Mouse (Mus musculus) intestine, postnatal 0 days (tissue): ENCODE data around the gene Ppp1r36. TPM values are rescaled to one million over a fixed set of nuclear protein-coding genes. Genes with fewer than 3 reads are reported as not detected.
A peak's percentile ranks its signal among the peaks of the same experiment; 100 is the strongest.

Source experiments
- ATAC-seq: fragments of 200-750 bp; cut with Nextera tagmentation; 2 replicates; pipeline ENCODE4 v1.8.0; 2017; ENCODE audit warnings: mild to moderate bottlenecking, moderate TSS enrichment, moderate library complexity
- H3K27ac ChIP-seq: fragments of 300-500 bp; sonication (generic); 2 replicates; pipeline ENCODE4 v1.5.1; 2014; ENCODE audit warnings: mild to moderate bottlenecking, low read depth, low read length, moderate library complexity
- H3K27me3 ChIP-seq: fragments of 300-500 bp; sonication (generic); replicated peaks from 2 replicates; pipeline ENCODE4 v1.6.1; 2014; ENCODE audit warnings: low read length, mixed read lengths; ENCODE audit not compliant: control insufficient read depth, insufficient read depth
- H3K36me3 ChIP-seq: fragments of 300-500 bp; sonication (generic); 2 replicates; pipeline ENCODE4 v1.6.1; 2014; ENCODE audit warnings: mild to moderate bottlenecking, moderate library complexity; ENCODE audit not compliant: control insufficient read depth, insufficient read depth
- H3K4me1 ChIP-seq: fragments of 300-500 bp; sonication (generic); replicated peaks from 2 replicates; pipeline ENCODE4 v1.6.1; 2014; ENCODE audit warnings: antibody characterized with exemption, low read length, mixed read lengths; ENCODE audit not compliant: control insufficient read depth, insufficient read depth
- H3K4me2 ChIP-seq: fragments of 300-500 bp; sonication (generic); replicated peaks from 2 replicates; pipeline ENCODE4 v1.6.1; 2014; ENCODE audit warnings: low read depth, mild to moderate bottlenecking, moderate library complexity
- H3K4me3 ChIP-seq: fragments of 300-500 bp; sonication (generic); 2 replicates; pipeline ENCODE4 v1.5.1; 2014; ENCODE audit warnings: low read depth, low read length
- H3K9ac ChIP-seq: fragments of 300-500 bp; sonication (generic); 2 replicates; pipeline ENCODE4 v1.6.1; 2014; ENCODE audit warnings: mild to moderate bottlenecking, low read depth, low read length
- H3K9me3 ChIP-seq: fragments of 300-500 bp; sonication (generic); 2 replicates; pipeline ENCODE4 v1.6.1; 2016; ENCODE audit warnings: mixed run types; ENCODE audit not compliant: control insufficient read depth
- CTCF ChIP-seq: sonication (generic); IDR thresholded peaks from 2 replicates; pipeline ENCODE4 v1.5.1; 2016; ENCODE audit warnings: low read depth, mild to moderate bottlenecking, control low read depth, antibody characterized with exemption, moderate library complexity
- WGBS: fragments of 180-500 bp; shearing (Covaris S2); extraction: QIAGEN DNeasy Blood & Tissue Kit; methylation state at CpG from one replicate; pipeline ENCODE4 v1.1.7; 2014; 5-methylcytosine and 5-hydroxymethylcytosine counted together
- polyA plus RNA-seq: library from polyadenylated mRNA; unstranded; fragments of >200 nt; fragmentation: Nextera tagmentation; extraction: Ambion mirVana; gene quantifications from 2 replicates; pipeline ENCODE4 v1.2.1, GENCODE M21; 2015

Ppp1r36 gene
- polyA plus RNA-seq, 1 experiment from 2014 or later, result 1.1 TPM

GRCm38 (mm10) chr12:76391595-76392271 lies 25.6 kb upstream of the Ppp1r36 start:
- peak; percentile 21; the same call in 1 of the 2 replicates for TF ChIP-seq CTCF
- WGBS, result 59% methylated on average over 3 of the region's 3 CpGs
- Histone ChIP-seq H3K4me3 (no peak overlapping the region), H3K36me3 (peaks cover 5% of the 10 kb centered on the region), H3K4me2 (no peak overlapping the region), H3K4me1 (no peaks in the 10 kb centered on the region), H3K9ac (no peak overlapping the region), H3K27me3 (no peaks in the 10 kb centered on the region), H3K27ac (no peak overlapping the region), H3K9me3 (no peaks in the 10 kb centered on the region)
- ATAC-seq, result no peak

DNA sequence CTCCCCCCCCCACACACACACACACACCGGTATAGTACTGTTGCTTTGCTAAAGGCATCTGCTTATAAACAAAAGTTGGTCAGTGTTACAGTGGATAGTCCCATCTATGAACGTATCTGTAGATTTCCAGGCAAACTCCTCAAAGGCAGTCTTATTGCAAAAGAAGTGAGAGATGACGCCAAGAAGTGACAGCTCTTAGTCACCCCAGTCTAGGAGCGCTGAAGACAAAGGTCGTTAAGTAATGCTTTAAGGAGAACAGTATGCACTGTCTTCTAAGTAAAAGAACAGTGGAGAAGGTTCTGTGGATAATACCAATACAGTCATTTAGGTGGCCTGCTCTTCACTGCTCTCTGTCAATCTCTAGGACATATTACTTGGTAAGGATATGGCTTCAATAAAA lies 24.4 kb upstream of the Ppp1r36 start:
- Histone ChIP-seq H3K9me3 (no peaks in the 10 kb centered on the region), H3K9ac (no peak overlapping the region), H3K4me1 (no peaks in the 10 kb centered on the region), H3K4me2 (no peak overlapping the region), H3K27ac (no peak overlapping the region), H3K27me3 (no peaks in the 10 kb centered on the region), H3K36me3 (no peaks in the 10 kb centered on the region), H3K4me3 (no peak overlapping the region)
- TF ChIP-seq CTCF, result no peak
- 67% methylated on average over 5 of the region's 5 CpGs for WGBS
- no peak for ATAC-seq

GRCm38 (mm10) chr12:76397281-76397680 lies 20.1 kb upstream of the Ppp1r36 start:
- Histone ChIP-seq H3K36me3 (no peaks in the 10 kb centered on the region), H3K27ac (no peak overlapping the region), H3K4me3 (no peak overlapping the region), H3K27me3 (no peaks in the 10 kb centered on the region), H3K4me1 (no peaks in the 10 kb centered on the region), H3K4me2 (no peak overlapping the region), H3K9me3 (no peaks in the 10 kb centered on the region), H3K9ac (no peak overlapping the region)
- ATAC-seq, result no peak
- no peak for TF ChIP-seq CTCF
- 81% methylated on average over 5 of the region's 5 CpGs for WGBS

DNA sequence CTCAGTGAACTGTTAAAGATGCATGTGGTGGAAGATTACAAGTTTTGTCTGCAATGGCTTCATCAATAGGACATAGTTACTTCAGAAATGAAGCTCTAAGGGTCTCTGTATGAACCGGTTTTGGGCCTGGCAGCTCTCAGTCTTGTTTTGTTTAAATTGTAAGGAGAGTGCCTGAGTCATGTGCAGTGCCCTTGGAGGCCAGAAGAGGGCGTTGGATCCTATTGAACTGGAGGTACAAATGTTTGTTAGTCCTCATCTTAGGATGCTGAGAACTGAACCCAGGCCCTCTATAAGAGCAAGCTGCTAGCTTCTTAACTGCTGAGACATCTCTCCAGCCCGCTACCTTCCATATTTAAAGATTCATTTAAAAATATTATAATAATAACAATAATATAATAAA lies 15.7 kb upstream of the Ppp1r36 start:
- peak; percentile 44; the same call in 1 of the 2 replicates for TF ChIP-seq CTCF
- no peak overlapping the region for H3K4me3 ChIP-seq
- H3K27ac ChIP-seq, result no peak overlapping the region
- no peaks in the 10 kb centered on the region; the same call in 1 of the 2 replicates for H3K4me1 ChIP-seq
- 59% methylated on average over 3 of the region's 3 CpGs for WGBS
- no peaks in the 10 kb centered on the region for H3K9me3 ChIP-seq
- no peak overlapping the region for H3K9ac ChIP-seq
- no peaks in the 10 kb centered on the region for H3K36me3 ChIP-seq
- H3K27me3 ChIP-seq, result peaks cover 18% of the 10 kb centered on the region
- no peak overlapping the region for H3K4me2 ChIP-seq
- no peak for ATAC-seq

- H3K27ac ChIP-seq, result peak overlapping the region; percentile 88
- H3K36me3 ChIP-seq, result no peaks in the 10 kb centered on the region
- no peaks in the 10 kb centered on the region for H3K9me3 ChIP-seq
- H3K27me3 ChIP-seq, result peaks cover 26% of the 10 kb centered on the region
- 3% methylated on average over 51 of the region's 54 CpGs for WGBS
- H3K9ac ChIP-seq, result peak overlapping the region; percentile 45
- no peaks in the 10 kb centered on the region; the same call in 1 of the 2 replicates for H3K4me1 ChIP-seq
- H3K4me2 ChIP-seq, result peak overlapping the region; percentile 76
- peak overlapping the region; percentile 83 for H3K4me3 ChIP-seq
- TF ChIP-seq CTCF, result no peak
- ATAC-seq, result peak; percentile 79
These were observed 14.1 kb upstream of the Ppp1r36 start for GRCm38 (mm10) chr12:76402991-76403885.

GRCm38 (mm10) chr12:76403886-76404537 lies 13.3 kb upstream of the Ppp1r36 start, which contains the start of gene Hspa2:
Gene Hspa2 (plus strand): TSS chr12:76404176.
- peak; percentile 94 for ATAC-seq
- peak within 1 kb of the TSS; percentile 83 for H3K4me3 ChIP-seq
- no peaks in the 10 kb centered on the region; the same call in 1 of the 2 replicates for H3K4me1 ChIP-seq
- peak; percentile 14 for TF ChIP-seq CTCF
- peak within 1 kb of the TSS; percentile 88 for H3K27ac ChIP-seq
- no peaks in the 10 kb centered on the region for H3K9me3 ChIP-seq
- H3K4me2 ChIP-seq, result peak within 1 kb of the TSS; percentile 76
- H3K36me3 ChIP-seq, result no peaks in the 10 kb centered on the region
- H3K27me3 ChIP-seq, result peaks cover 26% of the 10 kb centered on the region
- peak within 1 kb of the TSS; percentile 45 for H3K9ac ChIP-seq
- under 1% methylated on average over 54 of the region's 54 CpGs for WGBS
